Mouse (Mus musculus): ENCODE measurements around the gene Nrxn3.

GRCm38 (mm10) chr12:89333486-89333885 is 610.8 kb downstream of the Nrxn3 start:
- TF ChIP-seq E2F4 (IDR thresholded peaks at IDR 0.05; ENCODE audit: insufficient read depth) (no peak), POLR2AphosphoS2 (IDR thresholded peaks at IDR 0.05; ENCODE audit: insufficient read length, low read depth) (no peak), MAX (IDR thresholded peaks at IDR 0.05; ENCODE audit: low read depth) (no peak)
